Mouse (Mus musculus): ENCODE results near the gene Ppp1r26. TPM values are rescaled to one million over a fixed set of nuclear protein-coding genes. Genes with fewer than 3 reads are reported as not detected.

Gene Ppp1r26
- 0.12 TPM for total RNA-seq (2023)

GRCm38 (mm10) chr2:28446515-28447314, at the start of gene Ppp1r26:
Gene Ppp1r26, plus strand, starts transcription at chr2:28446800.

GRCm38 (mm10) chr2:28465836-28466518, 19.4 kb downstream of the Ppp1r26 start, which contains the start of gene 1700007K13Rik:
Gene 1700007K13Rik, minus strand, starts transcription at chr2:28466332.

GRCm38 (mm10) chr2:28467860-28468485, 21.4 kb downstream of the Ppp1r26 start, which contains the start of gene Mrps2:
Gene Mrps2, plus strand, starts transcription at chr2:28468066.

GRCm38 (mm10) chr2:28496671-28497070, 50.1 kb downstream of the Ppp1r26 start, which contains the start of gene Gbgt1:
Gene Gbgt1, plus strand, starts transcription at chr2:28496891.

Other genes starting within 250 kb of the Ppp1r26 start
- gene 1700007K13Rik, start 19.5 kb downstream of the Ppp1r26 start, total RNA-seq (2023) = not detected
- 23.2 TPM for gene Mrps2, start 21.3 kb downstream of the Ppp1r26 start, total RNA-seq (2023)
- 0.64 TPM for gene Gbgt1, start 50.1 kb downstream of the Ppp1r26 start, total RNA-seq (2023)
- not detected for gene Gm10134, start 59.3 kb downstream of the Ppp1r26 start, total RNA-seq (2023)
- gene Ralgds, start 66.3 kb downstream of the Ppp1r26 start, total RNA-seq (2023) = 50.5 TPM
- 6.8 TPM for gene Cel, start 116.6 kb downstream of the Ppp1r26 start, total RNA-seq (2023)
- 28.1 TPM for gene Gtf3c5, start 137.0 kb downstream of the Ppp1r26 start, total RNA-seq (2023)
- 0.52 TPM for gene Gfi1b, start 175.2 kb downstream of the Ppp1r26 start, total RNA-seq (2023)
- gene Tsc1, start 194.4 kb downstream of the Ppp1r26 start, total RNA-seq (2023) = 57.1 TPM

All from CD8-positive naive resting alpha-beta T cell, adult 57 days (primary cell).